Comparison of ENCODE assay signal across 14 mouse cellular contexts in genomic region chr15:78413083-78413718, GRCm38 (mm10). TPM values are rescaled to one million over a fixed set of nuclear protein-coding genes. Genes with fewer than 3 reads are reported as not detected.
DNase-seq lines count a peak whose midpoint lies in the region; ATAC-seq and TF ChIP-seq lines count a peak whose summit lies in the region.
"Had no signal": no experiment of that assay in that cellular context is flagged by ENCODE, and none has a peak within 500 bp of the region (broad histone marks: within the 10 kb centered on the region; RNA-seq: fewer than 3 reads in every experiment).

No protein-coding gene starts in this region.

- peaks cover 15% of the 10 kb centered on the region for H3K27me3 ChIP-seq in forebrain, embryonic 11.5 days (ENCODE audit: control insufficient read depth, insufficient read depth, low read length)
- H3K27me3 ChIP-seq in forebrain, embryonic 13.5 days, result peaks cover 37% of the 10 kb centered on the region
- H3K27me3 ChIP-seq in midbrain, embryonic 11.5 days (ENCODE audit: control insufficient read depth, insufficient read depth, low read length), result peaks cover 24% of the 10 kb centered on the region
- H3K27me3 ChIP-seq in midbrain, embryonic 16.5 days (ENCODE audit: control insufficient read depth, insufficient read depth, low read depth, low read length), result peaks cover 29% of the 10 kb centered on the region
- H3K27me3 ChIP-seq in liver, embryonic 15.5 days, result peaks cover 21% of the 10 kb centered on the region
- no peaks in the 10 kb centered on the region for H3K27me3 ChIP-seq in stomach, postnatal 0 days (ENCODE audit: control insufficient read depth, insufficient read depth, low read length)
- H3K27me3 ChIP-seq in neural tube, embryonic 15.5 days (replicated peaks), result peaks cover 38% of the 10 kb centered on the region

- peak overlapping the region; percentile 25; the same call in 1 of the 2 replicates for H3K27ac ChIP-seq in forebrain, embryonic 11.5 days (ENCODE audit: low read depth, low read length)
- no peak overlapping the region for H3K27ac ChIP-seq in forebrain, embryonic 13.5 days
- no peak overlapping the region for H3K27ac ChIP-seq in midbrain, embryonic 11.5 days (ENCODE audit: low read depth, low read length)
- H3K27ac ChIP-seq in midbrain, embryonic 16.5 days (ENCODE audit: low read length), result no peak overlapping the region
- H3K27ac ChIP-seq in liver, embryonic 15.5 days (replicated peaks), result peak overlapping the region; percentile 99
- H3K27ac ChIP-seq in stomach, postnatal 0 days (replicated peaks), result peak overlapping the region; percentile 53
- no peak overlapping the region for H3K27ac ChIP-seq in neural tube, embryonic 15.5 days (replicated peaks)
- H3K27ac ChIP-seq: heart, embryonic 15.5 days had no signal

- no peak overlapping the region for H3K4me2 ChIP-seq in forebrain, embryonic 11.5 days (ENCODE audit: low read depth, low read length, severe bottlenecking)
- H3K4me2 ChIP-seq in forebrain, embryonic 13.5 days, result no peak overlapping the region
- H3K4me2 ChIP-seq in midbrain, embryonic 11.5 days, result no peak overlapping the region
- H3K4me2 ChIP-seq in midbrain, embryonic 16.5 days (ENCODE audit: low read length), result no peak overlapping the region
- H3K4me2 ChIP-seq in liver, embryonic 15.5 days, result peak overlapping the region; percentile 96
- H3K4me2 ChIP-seq in stomach, postnatal 0 days (replicated peaks; ENCODE audit: low read depth), result no peak overlapping the region
- H3K4me2 ChIP-seq in neural tube, embryonic 15.5 days, result no peak overlapping the region
- H3K4me2 ChIP-seq: heart, embryonic 15.5 days had no signal

- H3K36me3 ChIP-seq in forebrain, embryonic 11.5 days (ENCODE audit: control insufficient read depth, insufficient read depth, low read length), result no peaks in the 10 kb centered on the region
- peaks cover 13% of the 10 kb centered on the region; the same call in 1 of the 2 replicates for H3K36me3 ChIP-seq in forebrain, embryonic 13.5 days (ENCODE audit: poor library complexity, severe bottlenecking)
- no peaks in the 10 kb centered on the region for H3K36me3 ChIP-seq in midbrain, embryonic 11.5 days (ENCODE audit: control insufficient read depth, insufficient read depth, low read length)
- H3K36me3 ChIP-seq in midbrain, embryonic 16.5 days (ENCODE audit: control insufficient read depth, insufficient read depth, low read length), result no peaks in the 10 kb centered on the region; the same call in 1 of the 2 replicates
- peaks cover 64% of the 10 kb centered on the region for H3K36me3 ChIP-seq in liver, embryonic 15.5 days (replicated peaks)
- no peaks in the 10 kb centered on the region for H3K36me3 ChIP-seq in stomach, postnatal 0 days (ENCODE audit: control insufficient read depth, insufficient read depth, low read length)
- H3K36me3 ChIP-seq in neural tube, embryonic 15.5 days, result no peaks in the 10 kb centered on the region; the same call in 1 of the 2 replicates
- H3K36me3 ChIP-seq: heart, embryonic 15.5 days had no signal

- H3K9ac ChIP-seq in forebrain, embryonic 11.5 days (ENCODE audit: low read length), result no peak overlapping the region
- no peak overlapping the region for H3K9ac ChIP-seq in forebrain, embryonic 13.5 days
- no peak overlapping the region for H3K9ac ChIP-seq in midbrain, embryonic 11.5 days (ENCODE audit: low read length)
- no peak overlapping the region for H3K9ac ChIP-seq in midbrain, embryonic 16.5 days (ENCODE audit: low read depth, low read length)
- peak overlapping the region; percentile 61 for H3K9ac ChIP-seq in liver, embryonic 15.5 days
- no peak overlapping the region for H3K9ac ChIP-seq in stomach, postnatal 0 days (ENCODE audit: low read length)
- H3K9ac ChIP-seq in neural tube, embryonic 15.5 days (replicated peaks), result no peak overlapping the region
- H3K9ac ChIP-seq: heart, embryonic 15.5 days had no signal

- peaks cover 5% of the 10 kb centered on the region; the same call in 1 of the 2 replicates for H3K4me1 ChIP-seq in forebrain, embryonic 11.5 days (replicated peaks; ENCODE audit: control insufficient read depth, insufficient read depth, low read length)
- peaks cover 16% of the 10 kb centered on the region for H3K4me1 ChIP-seq in forebrain, embryonic 13.5 days
- H3K4me1 ChIP-seq in midbrain, embryonic 11.5 days (ENCODE audit: control insufficient read depth, insufficient read depth, low read length), result peaks cover 15% of the 10 kb centered on the region
- peaks cover 7% of the 10 kb centered on the region for H3K4me1 ChIP-seq in midbrain, embryonic 16.5 days (ENCODE audit: control insufficient read depth, insufficient read depth, low read length)
- peaks cover 93% of the 10 kb centered on the region for H3K4me1 ChIP-seq in liver, embryonic 15.5 days (replicated peaks)
- H3K4me1 ChIP-seq in stomach, postnatal 0 days (replicated peaks; ENCODE audit: control insufficient read depth, insufficient read depth), result peaks cover 2% of the 10 kb centered on the region; the same call in 1 of the 2 replicates
- peaks cover 19% of the 10 kb centered on the region for H3K4me1 ChIP-seq in neural tube, embryonic 15.5 days

- no peak for TF ChIP-seq EP300 in stomach, postnatal 0 days (optimal IDR thresholded peaks at IDR 0.05)

- no peaks in the 10 kb centered on the region for H3K9me3 ChIP-seq in forebrain, embryonic 11.5 days (ENCODE audit: control insufficient read depth, low read length)
- no peaks in the 10 kb centered on the region for H3K9me3 ChIP-seq in forebrain, embryonic 13.5 days (replicated peaks)
- H3K9me3 ChIP-seq in midbrain, embryonic 11.5 days (ENCODE audit: control insufficient read depth, low read length), result no peaks in the 10 kb centered on the region
- no peaks in the 10 kb centered on the region for H3K9me3 ChIP-seq in midbrain, embryonic 16.5 days (replicated peaks; ENCODE audit: control insufficient read depth, low read length, poor library complexity, severe bottlenecking)
- H3K9me3 ChIP-seq in liver, embryonic 15.5 days (replicated peaks), result no peaks in the 10 kb centered on the region
- no peaks in the 10 kb centered on the region for H3K9me3 ChIP-seq in stomach, postnatal 0 days (ENCODE audit: control insufficient read depth, low read length)
- H3K9me3 ChIP-seq in neural tube, embryonic 15.5 days (replicated peaks), result no peaks in the 10 kb centered on the region
- H3K9me3 ChIP-seq: heart, embryonic 15.5 days had no signal

- no peak for ATAC-seq in forebrain, embryonic 11.5 days (replicated peaks; ENCODE audit: low FRiP score)
- ATAC-seq in forebrain, embryonic 13.5 days, result no peak
- ATAC-seq in midbrain, embryonic 11.5 days (ENCODE audit: low FRiP score), result no peak
- ATAC-seq in midbrain, embryonic 16.5 days, result no peak
- ATAC-seq in liver, embryonic 15.5 days (ENCODE audit: insufficient read depth), result peak; percentile 94
- no peak for ATAC-seq in stomach, postnatal 0 days (ENCODE audit: low FRiP score, low TSS enrichment)
- no peak for ATAC-seq in neural tube, embryonic 15.5 days (ENCODE audit: low FRiP score)
- ATAC-seq: inflammation-experienced regulatory T-cells, adult 6 months had no signal

- no peak for TF ChIP-seq CTCF in stomach, postnatal 0 days (IDR thresholded peaks at IDR 0.05; ENCODE audit: low read depth)

- no peak for DNase-seq in forebrain, embryonic 11.5 days (ENCODE audit: low spot score)
- peak; percentile 33 for DNase-seq in midbrain, embryonic 11.5 days (ENCODE audit: low spot score, missing footprints)
- DNase-seq in stomach, postnatal 0 days (ENCODE audit: low spot score), result no peak
- no peak for DNase-seq in adipocyte (ENCODE audit: low spot score)
- DNase-seq: cerebellum, adult 18-20 months; kidney, postnatal 4 days had no signal

- WGBS in forebrain, embryonic 11.5 days, result 91% methylated on average over 14 of the region's 14 CpGs
- 90% methylated on average over 14 of the region's 14 CpGs for WGBS in forebrain, embryonic 13.5 days
- 89% methylated on average over 14 of the region's 14 CpGs for WGBS in midbrain, embryonic 11.5 days
- 93% methylated on average over 14 of the region's 14 CpGs for WGBS in midbrain, embryonic 16.5 days
- WGBS in liver, embryonic 15.5 days (ENCODE audit: insufficient replicate concordance), result 32% methylated on average over 14 of the region's 14 CpGs
- 81% methylated on average over 14 of the region's 14 CpGs for WGBS in stomach, postnatal 0 days
- 93% methylated on average over 14 of the region's 14 CpGs for WGBS in neural tube, embryonic 15.5 days

- H3K4me3 ChIP-seq in forebrain, embryonic 11.5 days (ENCODE audit: low read depth, low read length), result no peak overlapping the region
- H3K4me3 ChIP-seq in forebrain, embryonic 13.5 days, result no peak overlapping the region
- no peak overlapping the region for H3K4me3 ChIP-seq in midbrain, embryonic 11.5 days (ENCODE audit: low read depth, low read length)
- H3K4me3 ChIP-seq in midbrain, embryonic 16.5 days (ENCODE audit: low read depth, low read length), result no peak overlapping the region
- H3K4me3 ChIP-seq in liver, embryonic 15.5 days (replicated peaks), result peak overlapping the region; percentile 31
- H3K4me3 ChIP-seq in stomach, postnatal 0 days (ENCODE audit: low read depth, low read length), result no peak overlapping the region
- no peak overlapping the region for H3K4me3 ChIP-seq in neural tube, embryonic 15.5 days (replicated peaks)
- H3K4me3 ChIP-seq: heart, embryonic 15.5 days had no signal

RNA-seq across cellular contexts. Expression of gene Mpst, which starts 7.0 kb away (rescaled TPM):
- 2.7 and 4.2 TPM in 2 replicates for polyA plus RNA-seq in forebrain, embryonic 11.5 days (2014; fragmentation: Nextera tagmentation; extraction: Ambion mirVana)
- polyA plus RNA-seq in forebrain, embryonic 13.5 days (2015; fragmentation: Nextera tagmentation; extraction: Ambion mirVana), result 2.3 and 3.0 TPM in 2 replicates
- 2.0 and 2.3 TPM in 2 replicates for polyA plus RNA-seq in midbrain, embryonic 11.5 days (2014; fragmentation: Nextera tagmentation; extraction: Ambion mirVana)
- polyA plus RNA-seq in midbrain, embryonic 16.5 days (2015; fragmentation: Nextera tagmentation; extraction: Ambion mirVana), result 3.6 and 4.3 TPM in 2 replicates
- polyA plus RNA-seq in liver, embryonic 15.5 days (2015; fragmentation: Nextera tagmentation; extraction: Ambion mirVana), result 5.6 and 5.8 TPM in 2 replicates
- 5.6 and 5.7 TPM in 2 replicates for polyA plus RNA-seq in stomach, postnatal 0 days (2015; fragmentation: Nextera tagmentation; extraction: Ambion mirVana)
- polyA plus RNA-seq in neural tube, embryonic 15.5 days (2015; fragmentation: Nextera tagmentation; extraction: Ambion mirVana), result 3.2 and 3.8 TPM in 2 replicates

RNA-seq across cellular contexts. Expression of gene Tst, which starts 7.5 kb away (rescaled TPM):
- 10.4 and 11.9 TPM in 2 replicates for polyA plus RNA-seq in forebrain, embryonic 11.5 days (2014; fragmentation: Nextera tagmentation; extraction: Ambion mirVana)
- polyA plus RNA-seq in forebrain, embryonic 13.5 days (2015; fragmentation: Nextera tagmentation; extraction: Ambion mirVana), result 12.0 and 15.9 TPM in 2 replicates
- 6.1 and 8.3 TPM in 2 replicates for polyA plus RNA-seq in midbrain, embryonic 11.5 days (2014; fragmentation: Nextera tagmentation; extraction: Ambion mirVana)
- 15.3 and 22.8 TPM in 2 replicates for polyA plus RNA-seq in midbrain, embryonic 16.5 days (2015; fragmentation: Nextera tagmentation; extraction: Ambion mirVana)
- 200 and 245 TPM in 2 replicates for polyA plus RNA-seq in liver, embryonic 15.5 days (2015; fragmentation: Nextera tagmentation; extraction: Ambion mirVana)
- 153 and 177 TPM in 2 replicates for polyA plus RNA-seq in stomach, postnatal 0 days (2015; fragmentation: Nextera tagmentation; extraction: Ambion mirVana)
- polyA plus RNA-seq in neural tube, embryonic 15.5 days (2015; fragmentation: Nextera tagmentation; extraction: Ambion mirVana), result 16.9 and 37.0 TPM in 2 replicates

RNA-seq across cellular contexts. Expression of gene Kctd17, which starts 15.2 kb away (rescaled TPM):
- 67.9 and 76.7 TPM in 2 replicates for polyA plus RNA-seq in forebrain, embryonic 11.5 days (2014; fragmentation: Nextera tagmentation; extraction: Ambion mirVana)
- polyA plus RNA-seq in forebrain, embryonic 13.5 days (2015; fragmentation: Nextera tagmentation; extraction: Ambion mirVana), result 84.6 and 104 TPM in 2 replicates
- 59.1 and 60.5 TPM in 2 replicates for polyA plus RNA-seq in midbrain, embryonic 11.5 days (2014; fragmentation: Nextera tagmentation; extraction: Ambion mirVana)
- polyA plus RNA-seq in midbrain, embryonic 16.5 days (2015; fragmentation: Nextera tagmentation; extraction: Ambion mirVana), result 152 and 156 TPM in 2 replicates
- polyA plus RNA-seq in liver, embryonic 15.5 days (2015; fragmentation: Nextera tagmentation; extraction: Ambion mirVana), result 4.5 and 4.6 TPM in 2 replicates
- 25.9 and 26.2 TPM in 2 replicates for polyA plus RNA-seq in stomach, postnatal 0 days (2015; fragmentation: Nextera tagmentation; extraction: Ambion mirVana)
- 141 and 158 TPM in 2 replicates for polyA plus RNA-seq in neural tube, embryonic 15.5 days (2015; fragmentation: Nextera tagmentation; extraction: Ambion mirVana)

RNA-seq across cellular contexts. Expression of gene Tex33, which starts 17.5 kb away (rescaled TPM):
- not detected in 2 replicates for polyA plus RNA-seq in forebrain, embryonic 11.5 days (2014; fragmentation: Nextera tagmentation; extraction: Ambion mirVana)
- not detected in 2 replicates for polyA plus RNA-seq in forebrain, embryonic 13.5 days (2015; fragmentation: Nextera tagmentation; extraction: Ambion mirVana)
- not detected in 2 replicates for polyA plus RNA-seq in midbrain, embryonic 11.5 days (2014; fragmentation: Nextera tagmentation; extraction: Ambion mirVana)
- polyA plus RNA-seq in midbrain, embryonic 16.5 days (2015; fragmentation: Nextera tagmentation; extraction: Ambion mirVana), result not detected in 2 replicates
- polyA plus RNA-seq in liver, embryonic 15.5 days (2015; fragmentation: Nextera tagmentation; extraction: Ambion mirVana), result not detected in 2 replicates
- polyA plus RNA-seq in stomach, postnatal 0 days (2015; fragmentation: Nextera tagmentation; extraction: Ambion mirVana), result not detected in 2 replicates
- polyA plus RNA-seq in neural tube, embryonic 15.5 days (2015; fragmentation: Nextera tagmentation; extraction: Ambion mirVana), result not detected in 2 replicates
- polyA plus RNA-seq: embryonic facial prominence, embryonic 11.5 days; heart, embryonic 15.5 days; inflammation-experienced regulatory T-cells, adult 6 months; lung, embryonic 16.5 days had no signal

RNA-seq across cellular contexts. Expression of gene Tmprss6, which starts 55.2 kb away (rescaled TPM):
- polyA plus RNA-seq in forebrain, embryonic 11.5 days (2014; fragmentation: Nextera tagmentation; extraction: Ambion mirVana), result 0.31 and 0.79 TPM in 2 replicates
- 0.49 TPM in 1 of 2 replicates, not detected in the other for polyA plus RNA-seq in forebrain, embryonic 13.5 days (2015; fragmentation: Nextera tagmentation; extraction: Ambion mirVana)
- polyA plus RNA-seq in midbrain, embryonic 11.5 days (2014; fragmentation: Nextera tagmentation; extraction: Ambion mirVana), result 0.07 and 0.34 TPM in 2 replicates
- 0.09 and 0.31 TPM in 2 replicates for polyA plus RNA-seq in midbrain, embryonic 16.5 days (2015; fragmentation: Nextera tagmentation; extraction: Ambion mirVana)
- 22.0 and 29.2 TPM in 2 replicates for polyA plus RNA-seq in liver, embryonic 15.5 days (2015; fragmentation: Nextera tagmentation; extraction: Ambion mirVana)
- polyA plus RNA-seq in stomach, postnatal 0 days (2015; fragmentation: Nextera tagmentation; extraction: Ambion mirVana), result 0.48 and 0.50 TPM in 2 replicates
- 0.05 and 0.69 TPM in 2 replicates for polyA plus RNA-seq in neural tube, embryonic 15.5 days (2015; fragmentation: Nextera tagmentation; extraction: Ambion mirVana)
- polyA plus RNA-seq: inflammation-experienced regulatory T-cells, adult 6 months had no signal

Comparison
In these comparisons a context has a peak if more than half of its experiments do, and no peak if none do; other contexts are left out.
1. H3K27ac ChIP-seq: peak in forebrain, embryonic 11.5 days (single experiment), liver, embryonic 15.5 days (single experiment) and stomach, postnatal 0 days (single experiment); none in forebrain, embryonic 13.5 days (single experiment), midbrain, embryonic 11.5 days (single experiment), midbrain, embryonic 16.5 days (single experiment) and neural tube, embryonic 15.5 days (single experiment).